Mouse (Mus musculus) midbrain, embryonic 10.5 days (tissue): Measurements from ENCODE around the gene Lekr1. TPM values are rescaled to one million over a fixed set of nuclear protein-coding genes. Genes with fewer than 3 reads are reported as not detected.

Experiments
- DNase-seq: peaks from one replicate; pipeline ENCODE4 v3.0.0-alpha.2; 2017; ENCODE audit warnings: low spot score
- H3K27ac ChIP-seq: fragments of 300-500 bp; sonication (generic); replicated peaks from 2 replicates; pipeline ENCODE4 v1.5.1; 2016; ENCODE audit warnings: mild to moderate bottlenecking
- H3K27me3 ChIP-seq: fragments of 300-500 bp; sonication (generic); 2 replicates; pipeline ENCODE4 v1.6.1; 2016; ENCODE audit warnings: low read depth, mild to moderate bottlenecking; ENCODE audit not compliant: poor library complexity, severe bottlenecking
- H3K36me3 ChIP-seq: fragments of 300-500 bp; sonication (generic); 2 replicates; pipeline ENCODE4 v1.6.1; 2016; ENCODE audit warnings: mild to moderate bottlenecking, moderate library complexity
- H3K4me1 ChIP-seq: fragments of 300-500 bp; sonication (generic); 2 replicates; pipeline ENCODE4 v1.6.1; 2016
- H3K4me3 ChIP-seq: fragments of 300-500 bp; sonication (generic); 2 replicates; pipeline ENCODE4 v1.5.1; 2016; ENCODE audit warnings: mild to moderate bottlenecking, moderate library complexity
- H3K9me3 ChIP-seq: fragments of 300-500 bp; sonication (generic); replicated peaks from 2 replicates; pipeline ENCODE4 v1.6.1; 2016; ENCODE audit warnings: mild to moderate bottlenecking
- WGBS: fragments of 180-500 bp; shearing (Covaris S2); methylation state at CpG from one replicate; pipeline ENCODE4 v1.1.7; 2016; 5-methylcytosine and 5-hydroxymethylcytosine counted together
- polyA plus RNA-seq: library from polyadenylated mRNA; unstranded; fragments of >200 nt; fragmentation: Nextera tagmentation; extraction: Ambion mirVana; gene quantifications from 2 replicates; pipeline ENCODE4 v1.2.1, GENCODE M21; 2016

The Lekr1 gene
- polyA plus RNA-seq, 1 experiment from 2014 or later: 3.6 TPM

- WGBS: 82% methylated on average over 5 of the region's 5 CpGs
- Histone ChIP-seq H3K4me1 (peaks cover 33% of the 10 kb centered on the region), H3K36me3 (no peaks in the 10 kb centered on the region), H3K9me3 (no peaks in the 10 kb centered on the region), H3K27ac (no peak overlapping the region), H3K27me3 (peaks cover 35% of the 10 kb centered on the region), H3K4me3 (no peak overlapping the region)
- peak; percentile 4 for DNase-seq
Measured at GRCm38 (mm10) chr3:65855521-65855920, 189.5 kb downstream of the Lekr1 start.

DNA sequence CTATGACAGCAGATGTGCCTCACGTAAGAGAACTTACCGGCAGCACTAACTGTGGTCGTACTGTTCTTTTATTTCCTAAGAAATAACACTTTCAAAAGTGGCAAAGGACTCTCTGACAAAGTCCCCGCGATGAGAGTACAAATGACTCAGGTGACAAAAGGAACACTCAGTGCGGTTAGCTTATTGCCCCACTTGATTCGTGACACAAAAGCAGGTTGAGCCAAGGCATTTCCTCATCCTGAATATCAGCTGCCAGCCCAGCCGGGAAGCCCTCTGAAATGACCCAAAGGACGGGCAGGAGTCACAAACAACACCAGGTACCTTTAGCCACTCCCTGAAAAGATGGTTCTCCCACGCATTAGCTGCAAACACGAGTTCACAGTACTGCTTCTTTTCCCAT is 192.1 kb downstream of the Lekr1 start:
- no peak for DNase-seq
- Histone ChIP-seq H3K9me3 (no peaks in the 10 kb centered on the region), H3K36me3 (no peaks in the 10 kb centered on the region), H3K4me1 (peaks cover 59% of the 10 kb centered on the region), H3K27me3 (peaks cover 35% of the 10 kb centered on the region), H3K4me3 (peak overlapping the region; percentile 38; the same call in 1 of the 2 replicates), H3K27ac (peak overlapping the region; percentile 73)
- WGBS: 53% methylated on average over 11 of the region's 11 CpGs

GRCm38 (mm10) chr3:65858741-65859348 is 192.8 kb downstream of the Lekr1 start:
- Histone ChIP-seq H3K27ac (peak overlapping the region; percentile 73), H3K4me3 (peak overlapping the region; percentile 38), H3K4me1 (peaks cover 66% of the 10 kb centered on the region), H3K9me3 (no peaks in the 10 kb centered on the region), H3K27me3 (peaks cover 39% of the 10 kb centered on the region), H3K36me3 (no peaks in the 10 kb centered on the region)
- DNase-seq: peak; percentile 57
- 12% methylated on average over 13 of the region's 13 CpGs for WGBS

DNA sequence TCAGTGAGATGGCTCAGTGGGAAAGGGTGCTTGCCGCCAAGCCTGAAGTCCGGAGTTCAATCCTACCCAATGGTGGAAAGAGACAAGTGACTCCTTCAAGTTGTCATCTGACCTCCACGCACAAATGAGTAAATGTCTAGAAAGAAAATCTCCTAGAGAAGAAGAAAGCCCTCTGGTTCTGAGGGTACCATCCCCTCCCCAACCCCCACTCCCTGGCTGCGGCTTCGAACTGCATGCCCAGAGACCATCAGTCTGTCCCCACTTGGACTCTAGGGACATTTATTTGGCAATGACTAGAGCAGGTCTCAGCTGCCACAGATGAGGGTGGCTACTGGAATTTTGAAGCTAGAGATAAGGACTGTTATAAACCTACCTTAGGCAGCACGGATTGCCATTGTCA is 193.7 kb downstream of the Lekr1 start:
- no peak overlapping the region for H3K27ac ChIP-seq
- H3K27me3 ChIP-seq: peaks cover 41% of the 10 kb centered on the region
- H3K4me3 ChIP-seq: no peak overlapping the region
- no peaks in the 10 kb centered on the region for H3K36me3 ChIP-seq
- DNase-seq: peak; percentile 12
- peaks cover 74% of the 10 kb centered on the region for H3K4me1 ChIP-seq
- WGBS: 83% methylated on average over 6 of the region's 6 CpGs
- no peaks in the 10 kb centered on the region for H3K9me3 ChIP-seq

DNA sequence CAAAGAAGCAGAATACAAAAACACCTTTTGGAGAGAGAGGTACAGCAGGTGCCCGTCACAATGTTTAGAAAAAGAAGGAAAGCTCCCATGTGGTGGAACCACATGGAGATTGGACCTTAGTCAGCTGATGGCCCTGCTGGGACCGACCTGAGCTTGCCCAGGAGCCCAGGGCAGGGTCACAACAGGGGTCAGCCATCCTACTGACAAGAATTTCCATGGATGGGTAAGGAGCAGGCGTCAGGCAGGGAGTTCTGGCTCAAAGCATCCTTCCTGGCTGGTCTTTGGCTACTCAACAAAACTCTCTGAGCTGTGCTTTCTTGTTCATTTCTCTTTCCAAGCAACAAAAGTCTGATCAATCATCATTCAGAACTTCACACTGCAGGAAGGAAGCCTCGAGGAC is 194.9 kb downstream of the Lekr1 start:
- H3K4me1 ChIP-seq: peaks cover 74% of the 10 kb centered on the region
- WGBS: 13% methylated on average over 4 of the region's 4 CpGs
- H3K4me3 ChIP-seq: no peak overlapping the region; the same call in 1 of the 2 replicates
- H3K27ac ChIP-seq: peak overlapping the region; percentile 75
- no peaks in the 10 kb centered on the region for H3K36me3 ChIP-seq
- H3K27me3 ChIP-seq: peaks cover 51% of the 10 kb centered on the region
- peaks cover 5% of the 10 kb centered on the region; the same call in 1 of the 2 replicates for H3K9me3 ChIP-seq
- no peak for DNase-seq

GRCm38 (mm10) chr3:65861471-65861881 is 195.4 kb downstream of the Lekr1 start:
- Histone ChIP-seq H3K27ac (peak overlapping the region; percentile 75), H3K4me3 (peak overlapping the region; percentile 22; the same call in 1 of the 2 replicates), H3K9me3 (peaks cover 9% of the 10 kb centered on the region; the same call in 1 of the 2 replicates), H3K27me3 (peaks cover 55% of the 10 kb centered on the region), H3K4me1 (peaks cover 74% of the 10 kb centered on the region), H3K36me3 (no peaks in the 10 kb centered on the region)
- under 1% methylated on average over 6 of the region's 6 CpGs for WGBS
- DNase-seq: peak; percentile 85

GRCm38 (mm10) chr3:65863297-65863696 is 197.3 kb downstream of the Lekr1 start:
- DNase-seq: peak; percentile 85
- Histone ChIP-seq H3K4me3 (no peak overlapping the region; the same call in 1 of the 2 replicates), H3K27me3 (peaks cover 51% of the 10 kb centered on the region), H3K4me1 (peaks cover 64% of the 10 kb centered on the region), H3K27ac (peak overlapping the region; percentile 46; the same call in 1 of the 2 replicates), H3K36me3 (no peaks in the 10 kb centered on the region), H3K9me3 (peaks cover 9% of the 10 kb centered on the region; the same call in 1 of the 2 replicates)
- 3% methylated on average over 11 of the region's 11 CpGs for WGBS

DNA sequence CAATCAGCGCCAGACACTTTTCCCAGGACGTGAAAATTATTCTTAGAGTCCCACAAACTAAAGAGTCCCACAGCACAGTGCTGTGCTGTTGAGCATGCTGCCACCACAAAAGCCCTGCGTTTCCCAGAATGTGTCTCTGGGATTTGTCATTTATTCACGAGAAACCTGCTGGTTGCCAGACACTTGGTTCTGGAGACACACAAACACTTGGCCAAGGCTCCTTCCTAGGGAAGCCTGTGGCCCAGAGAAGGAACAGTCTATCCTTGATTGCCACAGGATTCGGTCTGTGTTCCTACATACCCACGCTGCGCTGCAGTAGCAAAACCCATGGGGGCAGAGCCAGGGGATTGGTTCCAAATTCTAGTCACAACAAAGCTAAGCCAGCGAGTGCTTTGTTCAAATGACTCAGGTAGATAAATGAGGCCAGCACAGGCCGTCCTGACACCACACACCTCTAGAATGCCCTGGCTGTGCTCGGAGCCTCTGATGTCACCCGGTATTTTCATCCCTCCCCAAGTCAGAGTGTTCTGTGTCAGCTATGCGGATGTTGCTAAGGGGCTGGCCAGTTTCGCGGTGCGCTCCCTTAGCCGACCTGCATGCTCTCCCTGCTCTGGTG is 197.8 kb downstream of the Lekr1 start:
- peaks cover 58% of the 10 kb centered on the region for H3K4me1 ChIP-seq
- no peaks in the 10 kb centered on the region for H3K36me3 ChIP-seq
- H3K9me3 ChIP-seq: peaks cover 9% of the 10 kb centered on the region; the same call in 1 of the 2 replicates
- peak; percentile 31 for DNase-seq
- 49% methylated on average over 16 of the region's 16 CpGs for WGBS
- H3K4me3 ChIP-seq: no peak overlapping the region; the same call in 1 of the 2 replicates
- peaks cover 51% of the 10 kb centered on the region for H3K27me3 ChIP-seq
- H3K27ac ChIP-seq: peak overlapping the region; percentile 46

DNA sequence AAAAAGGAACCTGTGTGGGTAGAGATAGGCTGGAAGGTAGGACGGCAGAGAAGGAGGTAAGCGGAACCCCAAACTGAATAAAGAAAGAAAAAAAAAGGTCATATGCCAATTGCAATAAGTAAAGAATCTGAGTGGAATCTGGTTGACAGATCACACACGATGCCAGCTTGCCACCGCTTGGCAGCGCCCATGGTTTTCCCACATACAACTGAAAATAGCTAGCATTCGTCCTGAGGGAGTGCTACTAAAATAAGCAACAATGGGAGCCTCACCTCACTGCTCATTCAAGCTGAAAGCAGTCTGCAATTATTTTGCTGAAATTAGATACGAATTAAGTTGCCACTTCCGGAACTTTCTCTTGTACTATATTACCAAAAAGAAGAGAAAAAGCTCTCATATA is 202.9 kb downstream of the Lekr1 start:
- 95% methylated on average over 8 of the region's 8 CpGs for WGBS

DNA sequence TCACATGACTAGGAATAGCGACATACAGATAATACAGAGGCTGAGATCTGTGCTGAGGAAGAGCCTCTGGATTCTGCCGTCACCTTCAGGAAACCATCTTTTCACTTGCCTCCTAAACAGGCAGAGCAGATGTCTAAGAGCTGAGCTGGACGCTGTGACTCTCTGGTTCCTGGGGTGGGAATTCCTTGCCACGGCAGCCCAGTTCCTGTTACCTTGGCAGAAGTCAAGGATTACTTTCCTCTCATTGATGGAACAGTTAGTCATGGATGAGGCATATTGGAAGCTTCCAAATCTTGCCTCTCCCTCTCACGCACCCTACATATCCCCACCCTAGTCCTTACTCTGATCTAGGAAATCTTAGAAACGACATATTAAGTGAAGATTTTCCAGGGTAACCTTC is 203.7 kb downstream of the Lekr1 start:
- no peak overlapping the region for H3K27ac ChIP-seq
- H3K9me3 ChIP-seq: peaks cover 9% of the 10 kb centered on the region; the same call in 1 of the 2 replicates
- WGBS: 76% methylated on average over 6 of the region's 6 CpGs
- peaks cover 21% of the 10 kb centered on the region for H3K4me1 ChIP-seq
- H3K36me3 ChIP-seq: no peaks in the 10 kb centered on the region
- H3K4me3 ChIP-seq: no peak overlapping the region
- peaks cover 57% of the 10 kb centered on the region for H3K27me3 ChIP-seq
- DNase-seq: no peak

More for the DNA sequence above, 202.9 kb downstream of the Lekr1 start:
- H3K36me3 ChIP-seq: no peaks in the 10 kb centered on the region
- H3K4me1 ChIP-seq: peaks cover 29% of the 10 kb centered on the region
- peaks cover 9% of the 10 kb centered on the region; the same call in 1 of the 2 replicates for H3K9me3 ChIP-seq
- DNase-seq: no peak
- no peak overlapping the region for H3K4me3 ChIP-seq
- H3K27me3 ChIP-seq: peaks cover 65% of the 10 kb centered on the region
- H3K27ac ChIP-seq: no peak overlapping the region

- Histone ChIP-seq H3K9me3 (0 out of 2 replicates have a peak, but pooled peaks cover under 1% of the 10 kb centered on the region), H3K36me3 (no peaks in the 10 kb centered on the region), H3K27ac (peak overlapping the region; percentile 88), H3K4me1 (peaks cover 21% of the 10 kb centered on the region), H3K27me3 (peaks cover 43% of the 10 kb centered on the region), H3K4me3 (peak overlapping the region; percentile 34)
- DNase-seq: peak; percentile 78
- 3% methylated on average over 12 of the region's 12 CpGs for WGBS
Measured at GRCm38 (mm10) chr3:65871188-65871603, 205.2 kb downstream of the Lekr1 start.

- Histone ChIP-seq H3K27ac (peak overlapping the region; percentile 88), H3K36me3 (no peaks in the 10 kb centered on the region), H3K4me3 (0 out of 2 replicates have a peak overlapping the region, but pooled peaks have one; percentile 34), H3K27me3 (peaks cover 37% of the 10 kb centered on the region), H3K9me3 (no peaks in the 10 kb centered on the region), H3K4me1 (peaks cover 21% of the 10 kb centered on the region)
- no peak for DNase-seq
- WGBS: 32% methylated on average over 10 of the region's 10 CpGs
Measured at GRCm38 (mm10) chr3:65871609-65872272, 205.7 kb downstream of the Lekr1 start.
